Mouse (Mus musculus): ENCODE data around the gene Vmn1r61.

Gene Vmn1r61

GRCm38 (mm10) chr7:5613195-5613594 is at the start of gene Vmn1r61:
Vmn1r61 (minus strand) TSS chr7:5613295.
- no peak for DNase-seq (ENCODE audit: inconsistent ontology term)

Measured in Muller cell, postnatal 12 days (primary cell).